Mouse (Mus musculus): ENCODE data around the gene Ifngr2. TPM values are rescaled to one million over a fixed set of nuclear protein-coding genes. Genes with fewer than 3 reads are reported as not detected.

The Ifngr2 gene
- total RNA-seq, 1 experiment from 2014 or later, result 31.1 TPM

DNA sequence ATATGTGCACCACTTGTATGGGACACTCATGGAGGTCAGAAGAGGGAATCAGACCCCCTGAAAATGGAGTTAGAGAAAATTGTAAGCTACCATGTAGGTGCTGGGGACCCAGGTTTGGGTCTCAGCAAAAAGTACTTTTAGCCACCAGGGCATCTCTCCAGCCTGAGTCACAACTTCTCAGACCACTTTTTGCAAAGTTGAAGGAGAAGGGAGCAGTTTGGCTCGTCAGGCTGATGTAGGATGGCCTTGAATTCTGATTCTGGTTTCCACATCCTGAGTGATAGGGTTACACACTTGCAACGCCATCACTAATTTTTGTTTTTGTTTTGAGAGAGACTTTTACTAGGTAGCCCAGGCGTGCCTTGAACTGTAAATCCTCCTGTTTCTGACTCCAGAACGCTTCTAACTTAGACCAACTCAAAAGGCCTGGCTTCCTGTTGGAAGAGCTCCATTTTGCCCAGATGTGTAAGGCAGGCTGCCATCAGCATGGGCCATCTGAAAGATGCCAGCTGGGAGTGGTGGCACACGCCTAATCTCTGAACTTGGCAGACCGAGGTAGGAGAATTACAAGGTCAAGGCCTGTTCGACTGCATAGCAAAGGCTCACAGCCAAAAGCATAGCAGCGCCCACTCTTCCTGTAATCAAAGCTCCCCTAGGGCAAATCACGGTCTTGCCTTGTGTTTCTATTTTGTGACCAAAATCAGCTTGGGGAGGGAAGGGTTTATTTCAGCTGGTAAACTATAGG, 62.8 kb downstream of the Ifngr2 start:
- peak; percentile 64 for DNase-seq

DNA sequence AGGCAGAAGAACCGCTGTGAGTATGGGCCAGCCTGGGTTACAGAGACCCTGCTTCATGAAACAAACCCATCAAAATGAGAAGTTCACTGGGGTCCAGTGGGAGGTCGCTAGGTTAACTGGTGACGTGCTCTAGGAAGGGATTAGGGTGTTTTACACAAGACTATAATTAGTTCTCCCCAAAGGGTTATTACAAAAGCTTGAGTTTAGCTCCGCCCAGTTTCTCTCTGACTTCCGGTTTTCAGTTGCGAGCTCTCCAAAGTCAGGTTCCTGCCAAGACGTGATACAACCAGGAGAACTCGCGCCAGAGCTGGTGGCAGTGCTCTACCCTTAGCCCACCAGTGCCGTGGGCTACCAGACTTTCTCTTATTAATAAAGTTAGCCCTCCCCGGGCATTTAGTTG, 64.4 kb downstream of the Ifngr2 start:
- DNase-seq, result no peak

DNA sequence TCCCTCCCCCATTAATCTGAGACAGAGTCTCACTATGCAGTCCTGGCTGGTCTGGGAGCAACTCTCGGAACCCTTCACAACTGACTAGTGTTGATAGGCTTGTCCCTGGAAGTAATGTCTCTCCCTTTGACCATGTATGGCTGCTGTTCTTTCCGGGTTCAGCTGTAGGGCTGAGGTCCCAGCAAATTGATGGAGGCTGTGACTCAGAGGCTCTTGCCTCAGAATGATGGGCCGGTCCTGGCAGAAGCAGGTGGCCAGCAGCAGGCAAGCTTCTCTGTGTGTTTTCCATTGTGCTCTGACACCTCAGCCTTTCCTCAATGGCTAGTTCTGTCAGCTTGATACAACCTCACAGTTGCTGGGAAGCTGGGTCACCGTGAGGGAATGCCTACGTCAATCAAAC, 65.7 kb downstream of the Ifngr2 start:
- peak; percentile 30 for DNase-seq

DNA sequence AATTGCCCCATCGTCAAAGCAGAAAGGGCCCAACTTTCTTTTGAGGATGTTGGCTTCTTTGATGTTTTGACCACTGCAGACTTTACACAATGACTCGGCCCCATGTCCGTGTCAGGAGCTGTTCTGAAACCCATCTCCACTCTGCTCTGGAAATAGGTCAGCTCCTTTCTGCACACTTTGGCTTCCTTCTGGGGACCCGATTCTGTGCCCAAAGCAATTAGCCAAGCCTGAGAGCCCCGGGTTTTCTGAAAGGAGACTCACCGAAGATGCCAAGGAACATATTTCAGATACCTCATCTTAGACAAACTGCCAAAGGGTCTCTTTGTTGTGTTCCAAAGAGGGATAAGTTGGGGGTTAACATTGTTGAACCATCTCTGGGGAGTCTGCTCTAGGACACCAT, 67.7 kb downstream of the Ifngr2 start:
- no peak for DNase-seq

Small RNA genes within 50 kb of the gene (microRNA-seq; reads per million reads assigned to microRNA genes)
- gene Mir6367, result 0 reads per million in 2 experiments

Other genes with a start within 250 kb of the Ifngr2 start
- 101 and 110 TPM in 2 replicates for gene Ifnar2, start 174.3 kb upstream of the Ifngr2 start, total RNA-seq (2021)
- gene Gm21970, start 155.4 kb upstream of the Ifngr2 start, total RNA-seq (2021), result not detected in 2 replicates
- 281 and 313 TPM in 2 replicates for gene Il10rb, start 140.9 kb upstream of the Ifngr2 start, total RNA-seq (2021)
- gene Ifnar1, start 61.8 kb upstream of the Ifngr2 start, total RNA-seq (2021), result 57.5 and 70.8 TPM in 2 replicates
- 57.9 and 58.3 TPM in 2 replicates for gene Tmem50b, start 50.7 kb downstream of the Ifngr2 start, total RNA-seq (2021)
- 14.5 and 17.1 TPM in 2 replicates for gene Dnajc28, start 72.0 kb downstream of the Ifngr2 start, total RNA-seq (2021)
- gene Gart, start 99.9 kb downstream of the Ifngr2 start, total RNA-seq (2021), result 90.8 and 124 TPM in 2 replicates
- 297 and 334 TPM in 2 replicates for gene Son, start 100.4 kb downstream of the Ifngr2 start, total RNA-seq (2021)
- gene Donson, start 141.7 kb downstream of the Ifngr2 start, total RNA-seq (2021), result 8.7 and 16.7 TPM in 2 replicates
- gene Cryzl1, start 181.9 kb downstream of the Ifngr2 start, total RNA-seq (2021), result 62.8 and 71.7 TPM in 2 replicates
- gene Itsn1, start 182.2 kb downstream of the Ifngr2 start, total RNA-seq (2021), result 39.3 and 50.3 TPM in 2 replicates